Mouse (Mus musculus) left cerebral cortex, postnatal 36 days (tissue): Measurements from ENCODE around the gene Ankrd10. TPM values are rescaled to one million over a fixed set of nuclear protein-coding genes. Genes with fewer than 3 reads are reported as not detected.
"Not testable (repeated sequence)": the region's sequence is repeated elsewhere in the genome, so short reads cannot be mapped to it uniquely, and the experiment has no call there.

Source experiments
- DNase-seq, 2 experiments: peaks; one replicate each; pipeline ENCODE4 v3.0.0; 2021 to 2022; ENCODE audit warnings: low spot score in 2 of 2, mixed read lengths in 1 of 2
- intact Hi-C: fragments of 180-260 bp; cut with DNase I; formaldehyde crosslinking; loops from one replicate; pipeline ENCODE4 v1.15.1; 2025
- microRNA-seq: library from miRNA; unstranded; fragments of <30 nt; microRNA quantifications from one replicate; pipeline ENCODE4 v1.2.0, GENCODE M21; 2022
- total RNA-seq, 2 experiments: library from RNA; stranded (reverse); gene quantifications; 2 replicates each; pipeline ENCODE4 v1.2.3; 2021

The Ankrd10 gene
- total RNA-seq, 2 experiments from 2014 or later = 36.6 to 59.2 TPM

GRCm38 (mm10) chr8:11568193-11568592, 67.4 kb downstream of the Ankrd10 start:
- intact Hi-C loops, DNase-seq: not testable (repeated sequence)

DNA sequence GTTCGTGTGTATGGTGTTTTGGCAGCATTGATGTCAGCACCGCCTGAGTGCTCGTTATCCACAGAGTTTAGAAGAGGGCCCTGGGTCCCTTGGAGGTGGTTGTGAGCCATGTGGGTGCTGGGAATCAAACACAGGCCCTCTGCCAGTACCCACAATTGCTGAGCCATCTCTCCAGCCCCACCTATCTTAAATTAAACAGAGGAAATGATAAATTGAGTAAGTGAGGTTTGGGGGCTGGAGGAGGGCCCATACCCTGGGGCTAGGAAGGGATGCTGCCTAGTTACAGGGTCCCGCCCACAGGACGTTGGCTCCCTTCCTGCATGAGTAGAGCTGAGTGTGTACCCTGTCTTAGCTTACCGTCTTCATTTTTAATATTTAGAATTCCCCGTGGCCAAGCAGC, 70.8 kb downstream of the Ankrd10 start:
- intact Hi-C loops = no loop called here
- DNase-seq = no peak

DNA sequence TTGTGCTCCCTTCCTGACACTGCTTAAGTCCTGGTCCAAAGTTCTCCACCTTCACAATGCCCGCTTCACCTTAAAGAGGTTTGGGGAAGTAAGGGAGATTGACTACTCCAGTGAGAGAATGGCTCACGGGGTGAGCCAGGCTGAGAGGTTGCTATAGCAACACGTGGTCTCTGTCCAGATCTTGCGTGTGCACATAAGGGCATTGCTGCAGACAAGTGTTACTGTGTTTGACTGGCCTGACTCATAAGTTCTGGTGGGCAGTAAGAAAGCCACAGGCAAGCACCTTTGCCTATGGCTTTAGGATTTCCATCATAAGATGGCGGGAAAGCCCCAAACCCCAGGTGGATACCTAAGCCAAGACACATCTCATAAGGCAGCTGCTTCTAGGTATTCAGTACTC, 71.3 kb downstream of the Ankrd10 start:
- intact Hi-C loops = no loop called here
- no peak for DNase-seq

Small RNA genes within 50 kb of the gene (microRNA-seq; reads per million reads assigned to microRNA genes)
- gene Mir7238 = 2.5 reads per million, percentile 3 among the genes with 10 or more reads in this experiment

Other genes with a start within 250 kb of the Ankrd10 start
- under 1 TPM in 1 of 2 experiments, not detected in 1; 0.30 TPM for gene Rab20, start 157.0 kb downstream of the Ankrd10 start, total RNA-seq
- 10 to 100 TPM; 48.7 to 53.4 TPM for gene Naxd, start 138.3 kb downstream of the Ankrd10 start, total RNA-seq
- 10 to 100 TPM; 19.5 to 25.1 TPM for gene Cars2, start 85.0 kb downstream of the Ankrd10 start, total RNA-seq
- gene Ing1, start 80.2 kb downstream of the Ankrd10 start, total RNA-seq = 10 to 100 TPM; 55.0 to 55.4 TPM
- not detected for gene 1700016D06Rik, start 65.3 kb upstream of the Ankrd10 start, total RNA-seq
- gene Arhgef7, start 92.0 kb upstream of the Ankrd10 start, total RNA-seq = 100 to 1,000 TPM; 112 to 145 TPM
- not detected for gene Tex29, start 204.7 kb upstream of the Ankrd10 start, total RNA-seq